Mouse (Mus musculus): ENCODE data around the gene Alg3.

Alg3 gene

GRCm38 (mm10) chr16:20611357-20612227, at the start of gene Alg3, which contains the start of the genes Eef1akmt4 and Gm49333:
Alg3 (minus strand) TSS chr16:20611735.
Eef1akmt4 (plus strand) TSS chr16:20611593.
Gm49333 (plus strand) TSS chr16:20611610.
- DNase-seq (ENCODE audit: low spot score) = peak; percentile 89

- DNase-seq (ENCODE audit: low spot score) = no peak
These were observed 46.1 kb upstream of the Alg3 start for GRCm38 (mm10) chr16:20657661-20658060.

- DNase-seq (ENCODE audit: low spot score) = no peak
These were observed 41.8 kb upstream of the Alg3 start for GRCm38 (mm10) chr16:20653315-20653714.

GRCm38 (mm10) chr16:20651947-20652310, 40.4 kb upstream of the Alg3 start:
- no peak for DNase-seq (ENCODE audit: low spot score)

GRCm38 (mm10) chr16:20651076-20651946, 39.8 kb upstream of the Alg3 start, which contains the start of gene Psmd2:
Psmd2 (plus strand) TSS chr16:20651652.
- peak; percentile 91 for DNase-seq (ENCODE audit: low spot score)

- DNase-seq (ENCODE audit: low spot score) = no peak
These were observed 32.4 kb upstream of the Alg3 start for GRCm38 (mm10) chr16:20643911-20644310.

- peak; percentile 36 for DNase-seq (ENCODE audit: low spot score)
These were observed 30.6 kb upstream of the Alg3 start for GRCm38 (mm10) chr16:20642161-20642560.

- no peak for DNase-seq (ENCODE audit: low spot score)
These were observed 26.8 kb upstream of the Alg3 start for GRCm38 (mm10) chr16:20638367-20638766.

GRCm38 (mm10) chr16:20637410-20637809, 25.9 kb upstream of the Alg3 start:
- no peak for DNase-seq (ENCODE audit: low spot score)

- no peak for DNase-seq (ENCODE audit: low spot score)
These were observed 18.4 kb upstream of the Alg3 start, which contains the start of gene Ece2 for GRCm38 (mm10) chr16:20629731-20630634. Ece2 (plus strand) TSS chr16:20629828.

- no peak for DNase-seq (ENCODE audit: low spot score)
These were observed 17.4 kb upstream of the Alg3 start for GRCm38 (mm10) chr16:20628871-20629391.

- no peak for DNase-seq (ENCODE audit: low spot score)
These were observed 11.7 kb upstream of the Alg3 start for GRCm38 (mm10) chr16:20623211-20623610.

- no peak for DNase-seq (ENCODE audit: low spot score)
These were observed 10.6 kb upstream of the Alg3 start for GRCm38 (mm10) chr16:20621991-20622685.

- DNase-seq (ENCODE audit: low spot score) = peak; percentile 45
These were observed 9.9 kb upstream of the Alg3 start, which contains the start of gene Camk2n2 for GRCm38 (mm10) chr16:20621191-20621990. Camk2n2 (minus strand) TSS chr16:20621287.

- DNase-seq (ENCODE audit: low spot score) = no peak
These were observed 9.2 kb upstream of the Alg3 start for GRCm38 (mm10) chr16:20620751-20621190.

GRCm38 (mm10) chr16:20620399-20620735, 8.8 kb upstream of the Alg3 start:
- no peak for DNase-seq (ENCODE audit: low spot score)

GRCm38 (mm10) chr16:20619541-20620398, 8.2 kb upstream of the Alg3 start:
- peak; percentile 22 for DNase-seq (ENCODE audit: low spot score)

- DNase-seq (ENCODE audit: low spot score) = peak; percentile 84
These were observed 806 bp downstream of the Alg3 start for GRCm38 (mm10) chr16:20610501-20611356.

Measured in c-Kit-positive CD71-positive TER-119-positive erythroid progenitor cells, embryonic 14.5 days (primary cell).